Mouse (Mus musculus) hindbrain, embryonic 14.5 days (tissue): Measurements from ENCODE around the gene Cd63. TPM values are rescaled to one million over a fixed set of nuclear protein-coding genes. Genes with fewer than 3 reads are reported as not detected.
A peak's percentile ranks its signal among the peaks of the same experiment; 100 is the strongest.

ENCODE experiments used
- ATAC-seq: fragments of 200-750 bp; cut with Nextera tagmentation; 2 replicates; pipeline ENCODE4 v1.8.0; 2017; ENCODE audit warnings: moderate number of reproducible peaks, mild to moderate bottlenecking, moderate TSS enrichment, moderate library complexity; ENCODE audit not compliant: low FRiP score
- DNase-seq: peaks from one replicate; pipeline ENCODE4 v3.0.0-alpha.2; 2015; ENCODE audit warnings: low spot score
- H3K27ac ChIP-seq: fragments of 300-500 bp; sonication (generic); 2 replicates; pipeline ENCODE4 v1.5.1; 2014; ENCODE audit warnings: mild to moderate bottlenecking, moderate library complexity
- H3K27me3 ChIP-seq: fragments of 300-500 bp; sonication (generic); 2 replicates; pipeline ENCODE4 v1.6.1; 2014; ENCODE audit warnings: mild to moderate bottlenecking, low read length, mixed read lengths; ENCODE audit not compliant: control insufficient read depth, insufficient read depth
- H3K36me3 ChIP-seq: fragments of 300-500 bp; sonication (generic); replicated peaks from 2 replicates; pipeline ENCODE4 v1.6.1; 2014; ENCODE audit not compliant: control insufficient read depth, insufficient read depth
- H3K4me1 ChIP-seq: fragments of 300-500 bp; sonication (generic); replicated peaks from 2 replicates; pipeline ENCODE4 v1.6.1; 2014; ENCODE audit warnings: antibody characterized with exemption, low read length, mixed read lengths; ENCODE audit not compliant: control insufficient read depth, insufficient read depth
- H3K4me2 ChIP-seq: fragments of 300-500 bp; sonication (generic); replicated peaks from 2 replicates; pipeline ENCODE4 v1.6.1; 2014; ENCODE audit warnings: mild to moderate bottlenecking, moderate library complexity
- H3K4me3 ChIP-seq: fragments of 300-500 bp; sonication (generic); replicated peaks from 2 replicates; pipeline ENCODE4 v1.5.1; 2014; ENCODE audit warnings: mild to moderate bottlenecking, low read length
- H3K9ac ChIP-seq: fragments of 300-500 bp; sonication (generic); 2 replicates; pipeline ENCODE4 v1.6.1; 2014
- H3K9me3 ChIP-seq: fragments of 300-500 bp; sonication (generic); 2 replicates; pipeline ENCODE4 v1.6.1; 2016; ENCODE audit warnings: low read length; ENCODE audit not compliant: control insufficient read depth
- WGBS: fragments of 180-500 bp; shearing (Covaris S2); extraction: QIAGEN DNeasy Blood & Tissue Kit; methylation state at CpG from one replicate; pipeline ENCODE4 v1.1.7; 2014; 5-methylcytosine and 5-hydroxymethylcytosine counted together
- polyA plus RNA-seq: library from polyadenylated mRNA; unstranded; fragments of >200 nt; fragmentation: Nextera tagmentation; extraction: Ambion mirVana; gene quantifications from 2 replicates; pipeline ENCODE4 v1.2.1, GENCODE M21; 2014

Cd63 gene
- polyA plus RNA-seq, 1 experiment from 2014 or later = 239 TPM

GRCm38 (mm10) chr10:128929638-128930378 is 29.0 kb downstream of the Cd63 start:
- Histone ChIP-seq H3K4me1 (peaks cover 8% of the 10 kb centered on the region), H3K36me3 (no peaks in the 10 kb centered on the region), H3K9me3 (no peaks in the 10 kb centered on the region), H3K27ac (0 out of 2 replicates have a peak overlapping the region, but pooled peaks have one; percentile 43), H3K4me2 (no peak overlapping the region), H3K27me3 (peaks cover 53% of the 10 kb centered on the region), H3K4me3 (no peak overlapping the region), H3K9ac (no peak overlapping the region)
- DNase-seq (no peak), ATAC-seq (peak; percentile 41; the same call in 1 of the 2 replicates)
- WGBS = 62% methylated on average over 7 of the region's 7 CpGs

- 77% methylated on average over 2 of the region's 2 CpGs for WGBS
- ATAC-seq (no peak), DNase-seq (no peak)
- Histone ChIP-seq H3K36me3 (no peaks in the 10 kb centered on the region), H3K9ac (no peak overlapping the region), H3K9me3 (no peaks in the 10 kb centered on the region), H3K4me2 (no peak overlapping the region), H3K4me3 (no peak overlapping the region), H3K27ac (no peak overlapping the region), H3K27me3 (peaks cover 66% of the 10 kb centered on the region), H3K4me1 (peaks cover 8% of the 10 kb centered on the region)
Observed at GRCm38 (mm10) chr10:128931441-128931840, 30.7 kb downstream of the Cd63 start.

- H3K27me3 ChIP-seq = peaks cover 61% of the 10 kb centered on the region
- no peak within 1 kb of the TSS for H3K27ac ChIP-seq
- peak within 1 kb of the TSS; percentile 41 for H3K4me3 ChIP-seq
- peak within 1 kb of the TSS; percentile 86 for H3K4me2 ChIP-seq
- H3K9ac ChIP-seq = peak within 1 kb of the TSS; percentile 53
- peak; percentile 60 for ATAC-seq
- peaks cover 8% of the 10 kb centered on the region for H3K4me1 ChIP-seq
- WGBS = 1% methylated on average over 26 of the region's 26 CpGs
- DNase-seq = no peak
- no peaks in the 10 kb centered on the region for H3K9me3 ChIP-seq
- no peaks in the 10 kb centered on the region for H3K36me3 ChIP-seq
Observed at GRCm38 (mm10) chr10:128933574-128933973, 32.8 kb downstream of the Cd63 start, which contains the start of gene Itga7. TSS of gene Itga7 (plus strand) at chr10:128933818.

- H3K27ac ChIP-seq = no peak overlapping the region
- no peaks in the 10 kb centered on the region for H3K36me3 ChIP-seq
- H3K4me1 ChIP-seq = peaks cover 8% of the 10 kb centered on the region
- no peak for DNase-seq
- peak overlapping the region; percentile 41 for H3K4me3 ChIP-seq
- no peaks in the 10 kb centered on the region for H3K9me3 ChIP-seq
- H3K4me2 ChIP-seq = peak overlapping the region; percentile 86
- 4% methylated on average over 21 of the region's 21 CpGs for WGBS
- 0 out of 2 replicates have a peak, but pooled peaks have one; percentile 5 for ATAC-seq
- H3K27me3 ChIP-seq = peaks cover 61% of the 10 kb centered on the region
- H3K9ac ChIP-seq = peak overlapping the region; percentile 53
Observed at GRCm38 (mm10) chr10:128933976-128934721, 33.4 kb downstream of the Cd63 start.

- no peak for ATAC-seq
- Histone ChIP-seq H3K9ac (no peak overlapping the region), H3K4me3 (peak overlapping the region; percentile 41; the same call in 1 of the 2 replicates), H3K4me2 (peak overlapping the region; percentile 86; the same call in 1 of the 2 replicates), H3K27ac (no peak overlapping the region), H3K27me3 (peaks cover 53% of the 10 kb centered on the region), H3K36me3 (no peaks in the 10 kb centered on the region), H3K9me3 (no peaks in the 10 kb centered on the region), H3K4me1 (peaks cover 8% of the 10 kb centered on the region)
- WGBS = 71% methylated on average over 7 of the region's 7 CpGs
- DNase-seq = no peak
Observed at GRCm38 (mm10) chr10:128934997-128935787, 34.4 kb downstream of the Cd63 start.

GRCm38 (mm10) chr10:128935826-128936440 is 35.1 kb downstream of the Cd63 start:
- Histone ChIP-seq H3K4me2 (no peak overlapping the region; the same call in 1 of the 2 replicates), H3K27ac (no peak overlapping the region), H3K4me1 (peaks cover 8% of the 10 kb centered on the region), H3K9ac (no peak overlapping the region), H3K4me3 (no peak overlapping the region), H3K36me3 (no peaks in the 10 kb centered on the region), H3K27me3 (peaks cover 52% of the 10 kb centered on the region), H3K9me3 (no peaks in the 10 kb centered on the region)
- DNase-seq (no peak), ATAC-seq (no peak)
- WGBS = 76% methylated on average over 8 of the region's 8 CpGs

GRCm38 (mm10) chr10:128937756-128938390 is 37.1 kb downstream of the Cd63 start:
- peaks cover 33% of the 10 kb centered on the region for H3K27me3 ChIP-seq
- no peak overlapping the region for H3K27ac ChIP-seq
- ATAC-seq (no peak), DNase-seq (no peak)
- no peak overlapping the region for H3K4me2 ChIP-seq
- no peak overlapping the region for H3K4me3 ChIP-seq
- H3K4me1 ChIP-seq = peaks cover 8% of the 10 kb centered on the region
- H3K9me3 ChIP-seq = no peaks in the 10 kb centered on the region
- no peaks in the 10 kb centered on the region for H3K36me3 ChIP-seq
- no peak overlapping the region for H3K9ac ChIP-seq
- 67% methylated on average over 12 of the region's 12 CpGs for WGBS

GRCm38 (mm10) chr10:128938457-128938856 is 37.7 kb downstream of the Cd63 start:
- Histone ChIP-seq H3K9me3 (no peaks in the 10 kb centered on the region), H3K27ac (no peak overlapping the region), H3K4me2 (no peak overlapping the region), H3K36me3 (no peaks in the 10 kb centered on the region), H3K9ac (no peak overlapping the region), H3K4me1 (peaks cover 8% of the 10 kb centered on the region), H3K27me3 (peaks cover 27% of the 10 kb centered on the region), H3K4me3 (no peak overlapping the region)
- WGBS = 81% methylated on average over 9 of the region's 9 CpGs
- ATAC-seq (0 out of 2 replicates have a peak, but pooled peaks have one; percentile 5), DNase-seq (no peak)
